Mouse (Mus musculus): ENCODE results near the gene Pappa. TPM values are rescaled to one million over a fixed set of nuclear protein-coding genes. Genes with fewer than 3 reads are reported as not detected.

Gene Pappa
- polyA plus RNA-seq, 1 experiment from 2014 or later = 1.1 TPM

DNA sequence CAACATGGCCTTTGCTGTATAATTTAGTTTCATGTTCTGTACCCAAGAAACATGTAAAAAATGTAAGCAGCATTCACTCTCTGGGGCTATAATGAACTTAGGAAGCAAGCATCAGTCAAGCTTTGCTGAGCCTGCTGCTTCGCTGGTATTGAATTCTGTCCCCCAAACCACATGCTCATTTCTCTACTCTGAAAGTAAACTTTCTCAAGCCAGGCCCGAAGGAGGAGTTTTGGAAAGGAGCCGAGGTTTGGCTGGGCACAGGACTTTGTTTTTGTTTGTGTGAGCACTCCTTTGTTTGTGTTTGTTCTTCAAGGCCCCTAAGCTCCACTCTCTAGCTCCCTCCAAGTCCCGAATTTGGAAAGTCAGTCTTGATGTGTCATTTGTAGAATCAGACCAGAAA, 148.3 kb downstream of the Pappa start:
- Histone ChIP-seq H3K27ac (ENCODE audit: poor library complexity, severe bottlenecking) (no peak overlapping the region), H3K4me1 (replicated peaks) (no peaks in the 10 kb centered on the region), H3K9me3 (replicated peaks) (no peaks in the 10 kb centered on the region), H3K4me2 (no peak overlapping the region), H3K27me3 (replicated peaks) (no peaks in the 10 kb centered on the region), H3K4me3 (no peak overlapping the region), H3K9ac (no peak overlapping the region), H3K36me3 (no peaks in the 10 kb centered on the region)
- WGBS = 51% methylated on average over 4 of the region's 4 CpGs
- ATAC-seq (ENCODE audit: insufficient number of reproducible peaks, low FRiP score) = no peak

DNA sequence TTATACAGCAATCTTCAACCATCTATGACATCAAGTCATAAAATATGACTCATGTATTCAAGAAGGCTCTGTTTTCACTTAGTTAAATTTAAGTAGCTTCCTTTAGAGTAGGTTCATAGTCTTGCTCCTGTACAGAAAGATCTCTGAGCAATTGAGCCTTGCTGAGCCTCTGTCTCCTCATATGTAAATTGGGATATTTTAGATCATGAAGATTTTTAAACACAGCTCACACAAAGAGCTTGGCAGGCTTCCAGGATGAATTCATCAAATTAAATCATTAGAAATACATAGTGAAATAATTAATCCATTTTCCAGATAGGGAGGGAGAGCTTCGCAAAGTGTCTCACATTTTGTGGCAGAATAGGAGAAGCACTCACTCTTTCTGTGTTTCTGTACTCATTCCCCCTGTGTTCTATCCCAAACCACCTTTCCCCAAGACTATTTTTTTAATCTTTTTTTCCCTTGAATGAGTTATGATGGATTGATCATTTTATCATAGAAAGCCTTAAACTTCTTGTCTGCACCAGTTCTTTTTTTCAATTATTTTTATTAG, 149.4 kb downstream of the Pappa start:
- no peak for ATAC-seq (ENCODE audit: insufficient number of reproducible peaks, low FRiP score)
- WGBS = 86% methylated on average over 1 of the region's 1 CpGs

DNA sequence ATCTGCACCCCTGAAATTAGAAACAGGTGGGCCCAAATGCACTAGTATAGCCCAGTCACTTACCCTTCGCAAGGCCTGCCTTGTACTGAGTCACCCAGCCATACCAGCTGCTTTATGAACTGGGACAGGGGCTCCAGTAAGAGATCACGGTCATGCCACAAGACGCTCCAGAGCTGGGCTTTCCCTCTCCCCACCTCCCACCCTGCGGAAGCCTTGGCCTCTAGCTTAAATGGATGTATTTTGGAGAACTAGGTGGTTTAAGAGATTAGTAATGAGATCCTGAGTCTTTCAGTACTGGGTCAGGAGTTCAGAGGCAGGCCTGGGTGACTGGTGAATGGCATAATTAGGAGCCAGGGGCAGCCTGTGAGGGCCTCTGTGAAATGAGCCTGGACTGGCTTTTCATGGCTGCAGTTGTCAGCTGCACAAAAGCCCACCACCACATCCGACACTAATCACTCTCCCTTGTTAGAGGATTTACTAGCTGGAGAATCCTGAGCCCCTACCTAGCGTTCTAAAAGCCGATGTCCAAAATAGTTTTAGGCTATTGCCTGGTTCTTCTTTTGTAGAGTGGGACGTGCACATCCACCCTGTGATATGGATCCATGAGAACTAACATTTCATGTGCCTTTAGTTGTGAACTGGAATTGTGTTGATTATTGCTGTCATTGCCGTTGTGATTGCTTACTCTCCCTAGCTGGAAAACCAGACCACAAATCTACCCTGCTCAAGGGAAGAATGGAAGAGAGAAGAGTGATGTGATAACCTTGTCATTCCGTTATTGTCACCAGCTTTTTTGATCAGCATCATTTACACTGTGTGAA, 154.7 kb downstream of the Pappa start:
- Histone ChIP-seq H3K27ac (ENCODE audit: poor library complexity, severe bottlenecking) (no peak overlapping the region), H3K4me2 (no peak overlapping the region), H3K36me3 (no peaks in the 10 kb centered on the region), H3K4me3 (no peak overlapping the region), H3K9ac (no peak overlapping the region), H3K9me3 (replicated peaks) (no peaks in the 10 kb centered on the region), H3K27me3 (replicated peaks) (no peaks in the 10 kb centered on the region), H3K4me1 (replicated peaks) (peaks cover 10% of the 10 kb centered on the region)
- no peak for ATAC-seq (ENCODE audit: insufficient number of reproducible peaks, low FRiP score)
- WGBS = 70% methylated on average over 10 of the region's 10 CpGs

More for the DNA sequence above, 149.4 kb downstream of the Pappa start:
- Histone ChIP-seq H3K9me3 (replicated peaks) (no peaks in the 10 kb centered on the region), H3K27ac (ENCODE audit: poor library complexity, severe bottlenecking) (no peak overlapping the region), H3K9ac (no peak overlapping the region), H3K4me2 (no peak overlapping the region), H3K27me3 (replicated peaks) (no peaks in the 10 kb centered on the region), H3K4me3 (no peak overlapping the region), H3K4me1 (replicated peaks) (no peaks in the 10 kb centered on the region), H3K36me3 (no peaks in the 10 kb centered on the region)

DNA sequence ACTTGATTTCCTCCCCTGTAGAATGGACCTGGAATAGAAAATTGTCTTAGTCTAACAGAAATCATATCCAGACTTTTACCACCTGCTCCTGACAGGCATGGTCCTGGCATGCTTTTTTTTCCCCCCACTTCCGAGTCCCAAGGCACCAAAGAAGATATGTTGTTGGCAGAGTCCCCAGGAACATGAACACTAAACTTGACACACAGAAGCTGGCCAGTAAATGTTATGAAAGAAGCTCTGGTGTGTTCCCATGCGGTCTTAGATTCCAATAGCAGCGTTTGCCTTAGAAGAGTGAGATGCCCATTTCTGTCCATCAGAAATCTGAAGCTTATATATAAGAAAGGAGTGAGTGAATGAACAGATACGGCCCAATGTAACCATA, 155.3 kb downstream of the Pappa start:
- no peak overlapping the region for H3K4me3 ChIP-seq
- no peaks in the 10 kb centered on the region for H3K27me3 ChIP-seq (replicated peaks)
- H3K27ac ChIP-seq (ENCODE audit: poor library complexity, severe bottlenecking) = no peak overlapping the region
- H3K36me3 ChIP-seq = no peaks in the 10 kb centered on the region
- 62% methylated on average over 4 of the region's 4 CpGs for WGBS
- no peaks in the 10 kb centered on the region for H3K9me3 ChIP-seq (replicated peaks)
- no peak overlapping the region for H3K9ac ChIP-seq
- H3K4me1 ChIP-seq (replicated peaks) = peaks cover 10% of the 10 kb centered on the region
- no peak overlapping the region for H3K4me2 ChIP-seq
- no peak for ATAC-seq (ENCODE audit: insufficient number of reproducible peaks, low FRiP score)

- peak; percentile 33; the same call in 1 of the 2 replicates for ATAC-seq (ENCODE audit: insufficient number of reproducible peaks, low FRiP score)
- Histone ChIP-seq H3K4me2 (0 out of 2 replicates have a peak overlapping the region, but pooled peaks have one; percentile 7), H3K9me3 (replicated peaks) (no peaks in the 10 kb centered on the region), H3K4me1 (replicated peaks) (peaks cover 10% of the 10 kb centered on the region), H3K36me3 (no peaks in the 10 kb centered on the region), H3K9ac (no peak overlapping the region), H3K27me3 (replicated peaks) (no peaks in the 10 kb centered on the region), H3K4me3 (no peak overlapping the region), H3K27ac (ENCODE audit: poor library complexity, severe bottlenecking) (no peak overlapping the region)
- WGBS = 6% methylated on average over 7 of the region's 7 CpGs
Measured at GRCm38 (mm10) chr4:65279979-65280677, 156.2 kb downstream of the Pappa start.

DNA sequence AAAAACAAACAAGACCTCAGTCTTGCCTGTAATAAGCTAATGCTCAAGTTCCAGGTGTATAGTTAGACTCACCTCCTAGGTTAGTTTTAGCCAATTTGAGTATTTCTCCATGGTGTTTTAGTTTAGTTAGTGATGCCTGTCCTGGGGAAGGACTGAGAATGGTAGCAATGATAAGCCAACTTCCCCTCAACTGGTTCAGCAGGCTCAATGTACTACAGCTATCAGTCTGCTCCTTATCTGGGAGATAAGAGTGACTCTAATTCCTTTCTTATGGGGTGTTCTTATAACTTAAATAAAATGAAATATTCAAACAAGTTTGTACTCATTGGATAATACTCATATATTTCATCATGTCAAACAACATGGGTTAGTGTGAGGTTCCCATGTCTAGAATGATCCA, 156.9 kb downstream of the Pappa start:
- Histone ChIP-seq H3K27ac (ENCODE audit: poor library complexity, severe bottlenecking) (no peak overlapping the region), H3K9ac (no peak overlapping the region), H3K9me3 (replicated peaks) (no peaks in the 10 kb centered on the region), H3K4me1 (replicated peaks) (peaks cover 18% of the 10 kb centered on the region), H3K4me2 (no peak overlapping the region), H3K36me3 (no peaks in the 10 kb centered on the region), H3K4me3 (no peak overlapping the region), H3K27me3 (replicated peaks) (no peaks in the 10 kb centered on the region)
- ATAC-seq (ENCODE audit: insufficient number of reproducible peaks, low FRiP score) = no peak

- Histone ChIP-seq H3K36me3 (no peaks in the 10 kb centered on the region), H3K9me3 (replicated peaks) (no peaks in the 10 kb centered on the region), H3K9ac (no peak overlapping the region), H3K4me2 (no peak overlapping the region), H3K27me3 (replicated peaks) (no peaks in the 10 kb centered on the region), H3K4me1 (replicated peaks) (peaks cover 22% of the 10 kb centered on the region), H3K27ac (ENCODE audit: poor library complexity, severe bottlenecking) (no peak overlapping the region), H3K4me3 (no peak overlapping the region)
- WGBS = 55% methylated on average over 2 of the region's 2 CpGs
- ATAC-seq (ENCODE audit: insufficient number of reproducible peaks, low FRiP score) = no peak; the same call in 1 of the 2 replicates
Measured at GRCm38 (mm10) chr4:65283611-65284010, 159.6 kb downstream of the Pappa start.

GRCm38 (mm10) chr4:65285165-65285564, 161.2 kb downstream of the Pappa start:
- H3K27me3 ChIP-seq (replicated peaks) = no peaks in the 10 kb centered on the region
- 4% methylated on average over 1 of the region's 1 CpGs for WGBS
- H3K27ac ChIP-seq (ENCODE audit: poor library complexity, severe bottlenecking) = no peak overlapping the region
- H3K9ac ChIP-seq = no peak overlapping the region
- no peaks in the 10 kb centered on the region for H3K9me3 ChIP-seq (replicated peaks)
- no peak overlapping the region for H3K4me2 ChIP-seq
- ATAC-seq (ENCODE audit: insufficient number of reproducible peaks, low FRiP score) = no peak
- peaks cover 16% of the 10 kb centered on the region for H3K4me1 ChIP-seq (replicated peaks)
- H3K36me3 ChIP-seq = no peaks in the 10 kb centered on the region
- H3K4me3 ChIP-seq = no peak overlapping the region

GRCm38 (mm10) chr4:65289247-65289646, 165.3 kb downstream of the Pappa start:
- 0 out of 2 replicates have a peak, but pooled peaks cover 3% of the 10 kb centered on the region for H3K27me3 ChIP-seq (replicated peaks)
- H3K9me3 ChIP-seq (replicated peaks) = no peaks in the 10 kb centered on the region
- no peak for ATAC-seq (ENCODE audit: insufficient number of reproducible peaks, low FRiP score)
- no peak overlapping the region for H3K4me3 ChIP-seq
- no peak overlapping the region for H3K9ac ChIP-seq
- H3K4me2 ChIP-seq = no peak overlapping the region
- 35% methylated on average over 3 of the region's 3 CpGs for WGBS
- H3K36me3 ChIP-seq = no peaks in the 10 kb centered on the region
- H3K27ac ChIP-seq (ENCODE audit: poor library complexity, severe bottlenecking) = no peak overlapping the region
- H3K4me1 ChIP-seq (replicated peaks) = peaks cover 12% of the 10 kb centered on the region

DNA sequence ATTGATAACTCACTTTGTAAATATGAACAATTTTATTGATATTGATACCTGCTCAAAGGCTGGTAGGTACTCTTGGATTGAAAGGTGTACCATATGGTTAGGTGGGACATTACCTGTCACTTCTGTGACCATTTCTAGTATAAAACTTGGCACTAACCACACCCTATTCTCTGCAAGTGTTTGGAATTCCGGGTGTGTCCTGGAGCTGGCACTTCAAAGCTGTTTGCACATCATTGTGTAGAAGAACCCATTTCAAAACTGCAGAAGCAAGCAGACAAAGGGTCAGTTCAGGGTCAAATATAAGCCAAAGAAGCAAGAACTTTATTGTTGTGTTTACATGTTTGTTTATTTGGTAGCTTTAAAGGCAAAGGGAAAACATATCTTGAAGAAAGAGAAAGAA, 171.8 kb downstream of the Pappa start:
- no peak overlapping the region for H3K27ac ChIP-seq (ENCODE audit: poor library complexity, severe bottlenecking)
- no peak overlapping the region for H3K9ac ChIP-seq
- peaks cover 13% of the 10 kb centered on the region; the same call in 1 of the 2 replicates for H3K27me3 ChIP-seq (replicated peaks)
- WGBS = 60% methylated on average over 1 of the region's 1 CpGs
- no peak overlapping the region for H3K4me2 ChIP-seq
- no peaks in the 10 kb centered on the region for H3K9me3 ChIP-seq (replicated peaks)
- ATAC-seq (ENCODE audit: insufficient number of reproducible peaks, low FRiP score) = no peak
- no peak overlapping the region for H3K4me3 ChIP-seq
- peaks cover 5% of the 10 kb centered on the region; the same call in 1 of the 2 replicates for H3K4me1 ChIP-seq (replicated peaks)
- no peaks in the 10 kb centered on the region for H3K36me3 ChIP-seq

DNA sequence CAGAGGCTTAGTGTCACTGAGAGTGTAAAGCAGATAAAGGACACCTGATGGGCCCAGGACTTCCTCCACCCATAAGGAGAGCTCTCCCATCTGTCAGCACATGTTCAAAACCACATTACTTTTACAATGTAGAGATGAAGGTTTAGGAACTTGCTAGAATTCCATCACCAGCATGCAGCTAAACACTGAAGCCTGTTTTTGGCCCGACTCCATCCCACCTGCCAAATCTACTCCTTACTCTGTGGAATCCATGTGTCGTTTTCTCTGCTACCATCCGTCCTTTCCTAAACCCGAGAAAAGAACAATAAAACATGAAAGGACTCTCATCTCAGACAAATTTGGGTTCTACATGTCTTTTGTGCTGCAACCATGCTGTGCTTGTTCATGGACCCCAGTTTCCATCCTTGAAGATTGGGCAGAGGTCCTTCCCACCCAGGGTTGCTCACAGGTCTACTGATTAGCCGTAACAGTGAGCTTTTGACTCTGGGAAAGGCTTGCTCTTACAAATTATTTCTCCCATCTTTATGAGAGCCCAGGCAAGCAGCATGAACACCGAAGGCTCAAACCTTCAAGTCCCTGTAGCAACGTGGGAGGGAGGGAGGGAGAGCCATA, 172.5 kb downstream of the Pappa start:
- Histone ChIP-seq H3K9me3 (replicated peaks) (no peaks in the 10 kb centered on the region), H3K36me3 (no peaks in the 10 kb centered on the region), H3K4me2 (no peak overlapping the region), H3K27me3 (replicated peaks) (peaks cover 13% of the 10 kb centered on the region; the same call in 1 of the 2 replicates), H3K9ac (no peak overlapping the region), H3K4me1 (replicated peaks) (peaks cover 5% of the 10 kb centered on the region; the same call in 1 of the 2 replicates), H3K4me3 (no peak overlapping the region), H3K27ac (ENCODE audit: poor library complexity, severe bottlenecking) (no peak overlapping the region)
- WGBS = 63% methylated on average over 7 of the region's 7 CpGs
- no peak for ATAC-seq (ENCODE audit: insufficient number of reproducible peaks, low FRiP score)
